In genomic region chr4:24609085-24609484, GRCm38 (mm10) we compare ENCODE assay signal across 24 mouse cellular contexts.
A peak's percentile ranks its signal among the peaks of the same experiment; 100 is the strongest.
DNase-seq lines count a peak whose midpoint lies in the region; ATAC-seq lines count a peak whose summit lies in the region.
"Had no signal": no experiment of that assay in that cellular context is flagged by ENCODE, and none has a peak within 500 bp of the region (broad histone marks: within the 10 kb centered on the region; RNA-seq: fewer than 3 reads in every experiment).

No protein-coding gene starts in this region.

- no peaks in the 10 kb centered on the region for H3K27me3 ChIP-seq in liver, embryonic 12.5 days (replicated peaks)
- no peaks in the 10 kb centered on the region for H3K27me3 ChIP-seq in liver, embryonic 15.5 days
- H3K27me3 ChIP-seq: heart, embryonic 13.5 days had no signal

- 51% methylated on average over 3 of the region's 3 CpGs for WGBS in liver, embryonic 12.5 days (ENCODE audit: insufficient replicate concordance)
- whole genome bisulfite sequencing in liver, embryonic 15.5 days (ENCODE audit: insufficient replicate concordance): 47% methylated on average over 3 of the region's 3 CpGs

- no peak overlapping the region for H3K4me3 ChIP-seq in liver, embryonic 12.5 days
- no peak overlapping the region for H3K4me3 ChIP-seq in liver, embryonic 15.5 days (replicated peaks)
- H3K4me3 ChIP-seq: heart, adult 2 months; heart, embryonic 10.5 days; heart, embryonic 13.5 days had no signal

- no peak overlapping the region for H3K4me2 ChIP-seq in liver, embryonic 12.5 days
- H3K4me2 ChIP-seq in liver, embryonic 15.5 days: no peak overlapping the region
- H3K4me2 ChIP-seq: heart, embryonic 13.5 days; hindbrain, embryonic 14.5 days had no signal

- peak; percentile 9 for DNase-seq in liver
- DNase-seq in frontal cortex, postnatal 10 days (ENCODE audit: low spot score in 2 of 2): no peak
- DNase-seq in adrenal gland, postnatal 36 days: no peak
- no peak for DNase-seq in yolk sac, embryonic 10.5 days (ENCODE audit: low spot score)
- DNase-seq: adrenal gland, adult 2 months; adrenal gland, postnatal 14 days; cerebellum, adult 11-12 months; cerebellum, adult 8-10 months; cerebellum, postnatal 10 days; cerebellum, postnatal 36 days; forebrain, postnatal 0 days; gastrocnemius, postnatal 10 days; gastrocnemius, postnatal 36 days; heart, adult 2 months; heart, postnatal 14 days; heart, postnatal 4 days had no signal

- H3K36me3 ChIP-seq in liver, embryonic 12.5 days: peaks cover 29% of the 10 kb centered on the region
- peaks cover 21% of the 10 kb centered on the region; the same call in 1 of the 2 replicates for H3K36me3 ChIP-seq in liver, embryonic 15.5 days (replicated peaks)

- peak; percentile 79 for ATAC-seq in liver, embryonic 12.5 days
- peak; percentile 82 for ATAC-seq in liver, embryonic 15.5 days (ENCODE audit: insufficient read depth)
- ATAC-seq: CD4-positive, CD25-positive, alpha-beta regulatory T cell, adult 4 months; forebrain, embryonic 14.5 days; forebrain, postnatal 0 days; hindbrain, postnatal 0 days had no signal

- H3K4me1 ChIP-seq in liver, embryonic 12.5 days: peaks cover 13% of the 10 kb centered on the region; the same call in 1 of the 2 replicates
- H3K4me1 ChIP-seq in liver, embryonic 15.5 days (replicated peaks): peaks cover 12% of the 10 kb centered on the region
- H3K4me1 ChIP-seq: heart, embryonic 10.5 days; heart, embryonic 13.5 days had no signal

- no peak overlapping the region for H3K9ac ChIP-seq in liver, embryonic 12.5 days
- no peak overlapping the region for H3K9ac ChIP-seq in liver, embryonic 15.5 days
- H3K9ac ChIP-seq: forebrain, postnatal 0 days; heart, embryonic 13.5 days; hindbrain, embryonic 14.5 days had no signal

- no peaks in the 10 kb centered on the region for H3K9me3 ChIP-seq in liver, embryonic 12.5 days (replicated peaks)
- no peaks in the 10 kb centered on the region for H3K9me3 ChIP-seq in liver, embryonic 15.5 days (replicated peaks)
- H3K9me3 ChIP-seq: heart, embryonic 10.5 days; heart, embryonic 13.5 days had no signal

- no peak overlapping the region; the same call in 1 of the 2 replicates for H3K27ac ChIP-seq in liver, embryonic 12.5 days
- H3K27ac ChIP-seq in liver, embryonic 15.5 days (replicated peaks): 0 out of 2 replicates have a peak overlapping the region, but pooled peaks have one; percentile 6
- H3K27ac ChIP-seq: heart, adult 2 months; heart, embryonic 10.5 days; heart, embryonic 13.5 days; hindbrain, embryonic 14.5 days; hindbrain, postnatal 0 days had no signal
